Mouse (Mus musculus) liver, postnatal 0 days (tissue): Measurements from ENCODE around the gene Hmga1.

Experiments used
- CTCF ChIP-seq: sonication (generic); IDR thresholded peaks from 2 replicates; pipeline ENCODE4 v1.5.1; 2016; ENCODE audit warnings: antibody characterized with exemption, low read depth
- EP300 ChIP-seq: IDR thresholded peaks from 2 replicates; pipeline ENCODE4 v1.6.1; 2016; ENCODE audit warnings: antibody characterized with exemption, low read depth, mild to moderate bottlenecking

DNA sequence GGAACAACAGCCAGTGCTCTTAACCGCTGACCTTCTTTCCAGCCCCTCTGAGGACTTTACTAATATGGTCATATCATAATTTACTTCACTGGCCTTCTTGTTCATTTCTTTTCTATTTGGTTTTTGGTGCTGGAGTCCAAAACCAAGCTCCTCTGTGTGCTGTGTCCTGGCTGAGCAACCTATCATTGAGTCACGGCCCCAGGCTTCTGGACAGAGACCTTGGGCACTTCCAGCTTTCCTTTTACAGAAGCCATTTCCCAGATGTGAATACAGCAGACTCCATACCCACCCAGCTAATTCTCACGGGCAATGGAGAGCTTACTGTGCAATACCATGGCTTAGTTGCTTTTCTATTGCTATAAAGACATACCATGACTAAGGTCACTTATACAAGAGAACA lies 44.0 kb downstream of the Hmga1 start:
- no peak for TF ChIP-seq EP300
- no peak for TF ChIP-seq CTCF
